Mouse (Mus musculus) kidney, postnatal 0 days (tissue): ENCODE data around the gene Utp3. TPM values are rescaled to one million over a fixed set of nuclear protein-coding genes. Genes with fewer than 3 reads are reported as not detected.

Experiments
- ATAC-seq: fragments of 200-750 bp; cut with Nextera tagmentation; replicated peaks from 2 replicates; pipeline ENCODE4 v1.8.0; 2017; ENCODE audit warnings: low read depth, moderate number of reproducible peaks, moderate TSS enrichment, moderate library complexity; ENCODE audit not compliant: low FRiP score
- DNase-seq: peaks from one replicate; pipeline ENCODE4 v3.0.0-alpha.2; 2016; ENCODE audit warnings: low spot score
- H3K27ac ChIP-seq: fragments of 300-500 bp; sonication (generic); 2 replicates; pipeline ENCODE4 v1.5.1; 2014; ENCODE audit warnings: mild to moderate bottlenecking
- H3K27me3 ChIP-seq: fragments of 300-500 bp; sonication (generic); 2 replicates; pipeline ENCODE4 v1.6.1; 2014; ENCODE audit warnings: low read length, mixed read lengths; ENCODE audit not compliant: insufficient read depth
- H3K36me3 ChIP-seq: fragments of 300-500 bp; sonication (generic); 2 replicates; pipeline ENCODE4 v1.6.1; 2014; ENCODE audit warnings: low read length, mixed read lengths; ENCODE audit not compliant: insufficient read depth
- H3K4me1 ChIP-seq: fragments of 300-500 bp; sonication (generic); replicated peaks from 2 replicates; pipeline ENCODE4 v1.6.1; 2014; ENCODE audit warnings: antibody characterized with exemption, low read length, mixed read lengths; ENCODE audit not compliant: insufficient read depth
- H3K4me2 ChIP-seq: fragments of 300-500 bp; sonication (generic); 2 replicates; pipeline ENCODE4 v1.6.1; 2014; ENCODE audit warnings: mild to moderate bottlenecking, low read length, moderate library complexity, mixed read lengths
- H3K4me3 ChIP-seq: fragments of 300-500 bp; sonication (generic); replicated peaks from 2 replicates; pipeline ENCODE4 v1.5.1; 2014; ENCODE audit warnings: low read depth, low read length
- H3K9ac ChIP-seq: fragments of 300-500 bp; sonication (generic); 2 replicates; pipeline ENCODE4 v1.6.1; 2014; ENCODE audit warnings: low read depth, low read length
- H3K9me3 ChIP-seq: fragments of 300-500 bp; sonication (generic); replicated peaks from 2 replicates; pipeline ENCODE4 v1.6.1; 2016; ENCODE audit warnings: low read length, inconsistent platforms, mixed read lengths
- CTCF ChIP-seq: IDR thresholded peaks from 2 replicates; pipeline ENCODE4 v1.5.1; 2016; ENCODE audit warnings: antibody characterized with exemption, low read depth, mild to moderate bottlenecking, moderate library complexity
- WGBS: fragments of 180-500 bp; shearing (Covaris S2); extraction: QIAGEN DNeasy Blood & Tissue Kit; methylation state at CpG from one replicate; pipeline ENCODE4 v1.1.7; 2014; 5-methylcytosine and 5-hydroxymethylcytosine counted together
- polyA plus RNA-seq: library from polyadenylated mRNA; unstranded; fragments of >200 nt; fragmentation: Nextera tagmentation; extraction: Ambion mirVana; gene quantifications from 2 replicates; pipeline ENCODE4 v1.2.1, GENCODE M21; 2015

Utp3 gene
- polyA plus RNA-seq, 1 experiment from 2014 or later: 53.4 TPM

GRCm38 (mm10) chr5:88604046-88604445 lies 49.8 kb downstream of the Utp3 start:
- H3K27ac ChIP-seq: no peak overlapping the region
- H3K4me2 ChIP-seq: no peak overlapping the region
- WGBS: 94% methylated on average over 3 of the region's 3 CpGs
- no peaks in the 10 kb centered on the region for H3K27me3 ChIP-seq
- no peak for DNase-seq
- no peaks in the 10 kb centered on the region for H3K9me3 ChIP-seq
- no peak overlapping the region for H3K4me3 ChIP-seq
- H3K9ac ChIP-seq: no peak overlapping the region
- no peaks in the 10 kb centered on the region for H3K4me1 ChIP-seq
- ATAC-seq: no peak
- no peak for TF ChIP-seq CTCF
- no peaks in the 10 kb centered on the region for H3K36me3 ChIP-seq

- DNase-seq (no peak), ATAC-seq (no peak; the same call in 1 of the 2 replicates)
- Histone ChIP-seq H3K4me1 (no peaks in the 10 kb centered on the region), H3K36me3 (no peaks in the 10 kb centered on the region), H3K9me3 (no peaks in the 10 kb centered on the region), H3K9ac (no peak overlapping the region), H3K27ac (no peak overlapping the region), H3K27me3 (no peaks in the 10 kb centered on the region), H3K4me3 (no peak overlapping the region), H3K4me2 (no peak overlapping the region)
- no peak for TF ChIP-seq CTCF
- WGBS: 61% methylated on average over 7 of the region's 7 CpGs
Observed at GRCm38 (mm10) chr5:88604641-88605358, 50.5 kb downstream of the Utp3 start.

Other genes starting within 250 kb of the Utp3 start
- gene Prol1, start 237.2 kb upstream of the Utp3 start, polyA plus RNA-seq: not detected in 2 replicates
- not detected in 2 replicates for gene Amtn, start 178.4 kb upstream of the Utp3 start, polyA plus RNA-seq
- gene Ambn, start 98.5 kb upstream of the Utp3 start, polyA plus RNA-seq: not detected in 2 replicates
- gene Enam, start 66.5 kb upstream of the Utp3 start, polyA plus RNA-seq: not detected in 2 replicates
- gene Jchain, start 26.6 kb upstream of the Utp3 start, polyA plus RNA-seq: 0.13 and 0.19 TPM in 2 replicates
- 17.9 and 18.8 TPM in 2 replicates for gene Rufy3, start 10.6 kb downstream of the Utp3 start, polyA plus RNA-seq
- gene Grsf1, start 121.7 kb downstream of the Utp3 start, polyA plus RNA-seq: 82.0 and 82.7 TPM in 2 replicates
- 8.7 and 9.1 TPM in 2 replicates for gene Mob1b, start 166.4 kb downstream of the Utp3 start, polyA plus RNA-seq
- 20.3 and 25.8 TPM in 2 replicates for gene Dck, start 210.5 kb downstream of the Utp3 start, polyA plus RNA-seq